Mouse (Mus musculus) lung, adult 2 months (tissue): ENCODE measurements at regions not wholly inside any gene's neighbourhood (a gene's known extent, or its start where the extent isn't known, plus 50 kb on each side); places are given as distances from the start of the nearest gene placed in this dataset.

Experiments used
- DNase-seq: peaks from one replicate; pipeline ENCODE4 v3.0.0; 2022
- H3K4me1 ChIP-seq: fragments of 200-500 bp; 2 replicates; pipeline ENCODE4 v1.6.1; 2011; ENCODE audit warnings: low read length; ENCODE audit not compliant: control insufficient read depth, insufficient read depth
- H3K4me3 ChIP-seq: fragments of 200-500 bp; replicated peaks from 2 replicates; pipeline ENCODE3; 2011; ENCODE audit warnings: low read depth, mild to moderate bottlenecking, control low read depth, low read length; ENCODE audit errors: extremely low read depth
- CTCF ChIP-seq: fragments of 200-500 bp; IDR thresholded peaks from 2 replicates; pipeline ENCODE4 v1.5.1; 2011; ENCODE audit warnings: mild to moderate bottlenecking, low read length, control low read depth; ENCODE audit not compliant: insufficient read depth
- POLR2A ChIP-seq: fragments of 200-500 bp; IDR thresholded peaks from 2 replicates; pipeline ENCODE4 v1.6.1; 2011; ENCODE audit warnings: low read depth, mild to moderate bottlenecking, control low read depth, low read length, borderline replicate concordance; ENCODE audit errors: extremely low read depth
- WGBS: fragments of 180-500 bp; shearing (Covaris S2); methylation state at CpG from one replicate; pipeline ENCODE4 v1.1.7; 2018; 5-methylcytosine and 5-hydroxymethylcytosine counted together

GRCm38 (mm10) chr7:95926119-95927039 lies 244.7 kb upstream of the Tenm4 start:
- Histone ChIP-seq H3K4me3 (no peak overlapping the region), H3K4me1 (no peaks in the 10 kb centered on the region)
- no peak for TF ChIP-seq POLR2A
- TF ChIP-seq CTCF: no peak
- no peak for DNase-seq
- WGBS: 70% methylated on average over 6 of the region's 6 CpGs

- no peak overlapping the region for H3K4me3 ChIP-seq
- DNase-seq: no peak
- no peaks in the 10 kb centered on the region for H3K4me1 ChIP-seq
- WGBS: 61% methylated on average over 5 of the region's 5 CpGs
- TF ChIP-seq CTCF (no peak), POLR2A (no peak)
Observed at GRCm38 (mm10) chr7:95936599-95936998, 234.4 kb upstream of the Tenm4 start.

- Histone ChIP-seq H3K4me1 (no peaks in the 10 kb centered on the region), H3K4me3 (no peak overlapping the region)
- WGBS: 68% methylated on average over 6 of the region's 6 CpGs
- TF ChIP-seq POLR2A: no peak
- DNase-seq: no peak
Observed at GRCm38 (mm10) chr7:95943420-95943819, 227.6 kb upstream of the Tenm4 start.

- no peak for TF ChIP-seq POLR2A
- TF ChIP-seq CTCF: no peak
- Histone ChIP-seq H3K4me1 (no peaks in the 10 kb centered on the region), H3K4me3 (no peak overlapping the region)
- WGBS: 62% methylated on average over 2 of the region's 2 CpGs
- DNase-seq: no peak
Observed at GRCm38 (mm10) chr7:95952395-95952794, 218.7 kb upstream of the Tenm4 start.

- WGBS: 79% methylated on average over 2 of the region's 2 CpGs
- DNase-seq: no peak
- Histone ChIP-seq H3K4me1 (no peaks in the 10 kb centered on the region), H3K4me3 (no peak overlapping the region)
- TF ChIP-seq CTCF: no peak
- no peak for TF ChIP-seq POLR2A
Observed at GRCm38 (mm10) chr7:95954511-95954910, 216.5 kb upstream of the Tenm4 start.

- 36% methylated on average over 2 of the region's 2 CpGs for WGBS
- no peak for DNase-seq
- Histone ChIP-seq H3K4me3 (no peak overlapping the region), H3K4me1 (no peaks in the 10 kb centered on the region)
- no peak for TF ChIP-seq CTCF
- TF ChIP-seq POLR2A: no peak
Observed at GRCm38 (mm10) chr7:95955119-95955518, 215.9 kb upstream of the Tenm4 start.

GRCm38 (mm10) chr7:95959068-95959467 lies 212.0 kb upstream of the Tenm4 start:
- no peaks in the 10 kb centered on the region for H3K4me1 ChIP-seq
- WGBS: 71% methylated on average over 4 of the region's 4 CpGs
- no peak for TF ChIP-seq CTCF
- TF ChIP-seq POLR2A: no peak
- no peak for DNase-seq
- no peak overlapping the region for H3K4me3 ChIP-seq

GRCm38 (mm10) chr7:95971863-95972262 lies 199.2 kb upstream of the Tenm4 start:
- DNase-seq: no peak
- no peaks in the 10 kb centered on the region for H3K4me1 ChIP-seq
- H3K4me3 ChIP-seq: no peak overlapping the region
- no peak for TF ChIP-seq CTCF
- TF ChIP-seq POLR2A: no peak
- WGBS: 72% methylated on average over 7 of the region's 7 CpGs

GRCm38 (mm10) chr7:95974085-95974484 lies 197.0 kb upstream of the Tenm4 start:
- WGBS: 59% methylated on average over 2 of the region's 2 CpGs
- no peak for DNase-seq
- TF ChIP-seq POLR2A: no peak
- no peak for TF ChIP-seq CTCF
- no peak overlapping the region for H3K4me3 ChIP-seq
- H3K4me1 ChIP-seq: no peaks in the 10 kb centered on the region
